Mouse (Mus musculus): Measurements from ENCODE around the gene Stk32c. TPM values are rescaled to one million over a fixed set of nuclear protein-coding genes. Genes with fewer than 3 reads are reported as not detected.

Gene Stk32c
- polyA plus RNA-seq, 1 experiment from 2014 or later, result not detected

GRCm38 (mm10) chr7:139156341-139157058 is 56.6 kb downstream of the Stk32c start:
- WGBS (ENCODE audit: insufficient replicate concordance), result 56% methylated on average over 10 of the region's 10 CpGs
- 0 out of 2 replicates have a peak, but pooled peaks have one; percentile 49 for ATAC-seq
- Histone ChIP-seq H3K4me1 (0 out of 2 replicates have a peak, but pooled peaks cover under 1% of the 10 kb centered on the region), H3K4me3 (no peak overlapping the region), H3K27me3 (replicated peaks) (peaks cover 11% of the 10 kb centered on the region; the same call in 1 of the 2 replicates), H3K9me3 (replicated peaks) (no peaks in the 10 kb centered on the region), H3K4me2 (no peak overlapping the region), H3K36me3 (no peaks in the 10 kb centered on the region), H3K27ac (no peak overlapping the region), H3K9ac (no peak overlapping the region)

DNA sequence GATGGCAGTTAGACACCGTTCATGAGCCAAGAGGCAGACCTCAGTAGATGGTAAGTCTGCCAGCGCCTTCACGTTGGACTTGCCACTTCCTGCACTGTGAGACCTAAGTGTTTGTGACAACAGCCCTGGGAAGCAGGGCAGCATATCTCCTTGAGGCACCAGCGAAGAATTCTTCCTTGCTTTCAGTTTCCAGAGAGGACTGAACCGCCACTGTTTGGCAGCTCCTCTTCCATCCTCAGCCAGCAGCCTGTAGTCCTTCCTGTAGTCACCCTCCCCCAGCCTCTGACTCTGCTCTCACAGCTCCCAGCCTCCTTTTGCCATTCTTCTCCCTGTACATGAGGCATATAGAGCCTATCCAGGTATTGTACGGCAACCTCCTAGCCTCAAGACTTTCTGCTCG is 60.2 kb downstream of the Stk32c start:
- no peaks in the 10 kb centered on the region for H3K9me3 ChIP-seq (replicated peaks)
- H3K27ac ChIP-seq, result no peak overlapping the region
- H3K27me3 ChIP-seq (replicated peaks), result peaks cover 15% of the 10 kb centered on the region
- H3K4me2 ChIP-seq, result no peak overlapping the region
- no peaks in the 10 kb centered on the region for H3K36me3 ChIP-seq
- no peak overlapping the region for H3K9ac ChIP-seq
- ATAC-seq, result no peak
- WGBS (ENCODE audit: insufficient replicate concordance), result 42% methylated on average over 7 of the region's 7 CpGs
- no peak overlapping the region for H3K4me3 ChIP-seq
- peaks cover 8% of the 10 kb centered on the region; the same call in 1 of the 2 replicates for H3K4me1 ChIP-seq

DNA sequence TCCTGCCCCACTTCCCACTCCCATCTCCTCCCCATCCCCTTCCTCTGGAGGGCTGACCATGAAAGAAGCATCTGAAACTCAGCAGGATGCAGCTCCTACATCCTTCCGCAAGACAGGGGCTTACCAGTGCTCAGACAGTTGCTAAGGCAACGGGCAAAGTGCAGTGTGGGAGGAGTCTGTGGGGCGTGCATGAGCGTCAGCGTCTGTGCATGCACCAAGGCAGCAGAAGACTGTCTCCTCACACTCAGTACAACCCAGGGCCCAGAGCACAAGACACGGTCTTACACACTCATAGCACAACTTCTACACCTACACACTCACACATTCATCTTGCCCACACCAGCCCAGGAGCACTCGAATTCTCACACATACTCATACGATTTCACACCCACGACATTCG is 62.0 kb downstream of the Stk32c start:
- Histone ChIP-seq H3K27ac (no peak overlapping the region), H3K4me3 (no peak overlapping the region), H3K4me1 (peaks cover 18% of the 10 kb centered on the region), H3K4me2 (no peak overlapping the region), H3K9me3 (replicated peaks) (no peaks in the 10 kb centered on the region), H3K9ac (no peak overlapping the region), H3K27me3 (replicated peaks) (peaks cover 15% of the 10 kb centered on the region), H3K36me3 (no peaks in the 10 kb centered on the region)
- WGBS (ENCODE audit: insufficient replicate concordance), result 36% methylated on average over 10 of the region's 10 CpGs
- ATAC-seq, result peak; percentile 44; the same call in 1 of the 2 replicates

GRCm38 (mm10) chr7:139149373-139149772 is 63.7 kb downstream of the Stk32c start:
- ATAC-seq, result no peak
- 23% methylated on average over 6 of the region's 7 CpGs for WGBS (ENCODE audit: insufficient replicate concordance)

DNA sequence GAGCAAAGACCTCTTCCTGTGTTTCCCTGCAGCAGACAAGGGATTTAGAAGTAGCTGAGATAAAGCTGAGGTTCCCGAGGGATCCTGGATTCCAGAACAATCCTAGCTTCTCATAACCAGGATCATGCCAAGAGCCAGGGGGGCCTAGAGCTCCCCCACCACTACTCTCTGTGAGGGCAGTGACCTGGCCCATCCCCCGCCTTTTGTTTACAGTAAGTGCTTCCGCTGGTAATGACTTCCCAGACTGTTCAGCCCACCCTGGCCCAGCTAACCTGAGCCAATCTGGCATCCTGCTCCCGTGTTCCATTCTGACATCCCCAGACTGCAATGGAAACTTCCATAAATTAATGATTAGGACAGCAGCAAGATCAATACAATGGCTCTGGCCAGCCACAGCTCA is 65.7 kb downstream of the Stk32c start:
- ATAC-seq, result no peak
- WGBS (ENCODE audit: insufficient replicate concordance), result 35% methylated on average over 4 of the region's 4 CpGs
- Histone ChIP-seq H3K9ac (no peak overlapping the region), H3K36me3 (no peaks in the 10 kb centered on the region), H3K4me3 (no peak overlapping the region), H3K9me3 (replicated peaks) (no peaks in the 10 kb centered on the region), H3K4me1 (peaks cover 18% of the 10 kb centered on the region), H3K27ac (no peak overlapping the region), H3K4me2 (no peak overlapping the region), H3K27me3 (replicated peaks) (peaks cover 7% of the 10 kb centered on the region; the same call in 1 of the 2 replicates)

More at GRCm38 (mm10) chr7:139149373-139149772, 63.7 kb downstream of the Stk32c start:
- Histone ChIP-seq H3K27me3 (replicated peaks) (peaks cover 15% of the 10 kb centered on the region), H3K9ac (no peak overlapping the region), H3K4me3 (no peak overlapping the region), H3K9me3 (replicated peaks) (no peaks in the 10 kb centered on the region), H3K4me1 (peaks cover 18% of the 10 kb centered on the region), H3K27ac (no peak overlapping the region), H3K36me3 (no peaks in the 10 kb centered on the region), H3K4me2 (no peak overlapping the region)

- no peak overlapping the region for H3K4me3 ChIP-seq
- no peaks in the 10 kb centered on the region for H3K36me3 ChIP-seq
- ATAC-seq, result no peak
- H3K27me3 ChIP-seq (replicated peaks), result 0 out of 2 replicates have a peak, but pooled peaks cover 7% of the 10 kb centered on the region
- no peak overlapping the region for H3K4me2 ChIP-seq
- whole genome bisulfite sequencing (ENCODE audit: insufficient replicate concordance), result 27% methylated on average over 7 of the region's 7 CpGs
- no peak overlapping the region for H3K27ac ChIP-seq
- no peak overlapping the region for H3K9ac ChIP-seq
- H3K9me3 ChIP-seq (replicated peaks), result no peaks in the 10 kb centered on the region
- peaks cover 12% of the 10 kb centered on the region for H3K4me1 ChIP-seq
Measured at GRCm38 (mm10) chr7:139145891-139146290, 67.2 kb downstream of the Stk32c start.

GRCm38 (mm10) chr7:139143785-139144184 is 69.3 kb downstream of the Stk32c start:
- peaks cover 11% of the 10 kb centered on the region for H3K4me1 ChIP-seq
- no peak overlapping the region for H3K9ac ChIP-seq
- no peak overlapping the region for H3K4me2 ChIP-seq
- ATAC-seq, result no peak
- no peaks in the 10 kb centered on the region for H3K9me3 ChIP-seq (replicated peaks)
- H3K36me3 ChIP-seq, result no peaks in the 10 kb centered on the region
- no peak overlapping the region for H3K4me3 ChIP-seq
- H3K27ac ChIP-seq, result no peak overlapping the region
- 23% methylated on average over 1 of the region's 1 CpGs for WGBS (ENCODE audit: insufficient replicate concordance)
- H3K27me3 ChIP-seq (replicated peaks), result no peaks in the 10 kb centered on the region

- H3K9ac ChIP-seq, result no peak overlapping the region
- no peaks in the 10 kb centered on the region for H3K4me1 ChIP-seq
- no peak overlapping the region for H3K4me3 ChIP-seq
- H3K4me2 ChIP-seq, result no peak overlapping the region
- H3K36me3 ChIP-seq, result no peaks in the 10 kb centered on the region
- no peak for ATAC-seq
- WGBS (ENCODE audit: insufficient replicate concordance), result 41% methylated on average over 11 of the region's 11 CpGs
- H3K9me3 ChIP-seq (replicated peaks), result no peaks in the 10 kb centered on the region
- H3K27me3 ChIP-seq (replicated peaks), result no peaks in the 10 kb centered on the region
- no peak overlapping the region for H3K27ac ChIP-seq
Measured at GRCm38 (mm10) chr7:139139921-139140461, 73.1 kb downstream of the Stk32c start.

GRCm38 (mm10) chr7:139136906-139137491 is 76.1 kb downstream of the Stk32c start:
- Histone ChIP-seq H3K27ac (no peak overlapping the region), H3K4me2 (no peak overlapping the region), H3K4me3 (no peak overlapping the region), H3K27me3 (replicated peaks) (no peaks in the 10 kb centered on the region), H3K9ac (no peak overlapping the region), H3K36me3 (no peaks in the 10 kb centered on the region), H3K9me3 (replicated peaks) (no peaks in the 10 kb centered on the region), H3K4me1 (no peaks in the 10 kb centered on the region)
- 48% methylated on average over 5 of the region's 5 CpGs for WGBS (ENCODE audit: insufficient replicate concordance)
- ATAC-seq, result no peak

DNA sequence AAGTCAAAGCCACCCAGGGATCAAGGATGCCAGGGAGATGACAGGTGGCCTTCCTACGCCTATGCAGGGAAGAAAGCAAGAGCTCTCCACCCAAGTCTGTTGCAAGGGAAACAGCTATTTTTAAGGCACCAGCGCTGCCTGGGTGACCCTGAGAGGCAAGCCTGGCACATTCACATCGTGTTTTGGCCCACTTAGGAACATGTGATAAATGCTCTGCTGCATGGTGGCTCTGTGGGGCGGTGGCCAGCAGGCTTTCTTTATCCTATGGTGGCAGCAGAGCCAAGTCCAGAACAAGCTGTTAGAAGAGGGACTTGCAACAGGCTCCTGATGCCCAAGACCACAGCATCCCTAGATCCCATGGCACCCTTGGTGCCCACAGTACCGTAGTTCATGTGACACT is 77.9 kb downstream of the Stk32c start:
- H3K9ac ChIP-seq, result no peak overlapping the region
- ATAC-seq, result no peak
- H3K36me3 ChIP-seq, result no peaks in the 10 kb centered on the region
- H3K27ac ChIP-seq, result no peak overlapping the region
- H3K27me3 ChIP-seq (replicated peaks), result no peaks in the 10 kb centered on the region
- H3K4me2 ChIP-seq, result no peak overlapping the region
- WGBS (ENCODE audit: insufficient replicate concordance), result 50% methylated on average over 5 of the region's 5 CpGs
- no peaks in the 10 kb centered on the region for H3K9me3 ChIP-seq (replicated peaks)
- no peaks in the 10 kb centered on the region for H3K4me1 ChIP-seq
- no peak overlapping the region for H3K4me3 ChIP-seq

DNA sequence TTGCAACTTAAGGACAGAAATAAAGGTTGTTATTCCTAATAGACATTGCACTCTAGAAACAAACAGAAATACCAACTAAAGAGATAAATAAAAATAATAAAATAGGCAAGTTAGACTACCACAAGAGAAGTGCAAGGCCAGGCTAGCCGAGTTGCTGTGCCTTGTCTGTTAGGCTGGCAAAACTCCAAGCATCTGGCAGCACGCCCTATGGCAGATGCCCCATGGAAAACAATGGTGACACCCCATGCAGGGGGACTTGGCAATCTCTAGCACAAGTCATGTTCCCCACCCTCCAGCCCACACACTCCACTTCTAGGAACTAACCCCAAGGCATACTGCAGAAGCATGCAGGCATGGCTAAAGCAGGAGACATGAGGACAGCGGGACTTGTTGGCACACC is 79.7 kb downstream of the Stk32c start:
- no peak overlapping the region for H3K9ac ChIP-seq
- H3K27ac ChIP-seq, result no peak overlapping the region
- 74% methylated on average over 3 of the region's 3 CpGs for WGBS (ENCODE audit: insufficient replicate concordance)
- no peaks in the 10 kb centered on the region for H3K9me3 ChIP-seq (replicated peaks)
- H3K4me2 ChIP-seq, result no peak overlapping the region
- H3K36me3 ChIP-seq, result no peaks in the 10 kb centered on the region
- H3K27me3 ChIP-seq (replicated peaks), result no peaks in the 10 kb centered on the region
- no peak for ATAC-seq
- H3K4me1 ChIP-seq, result no peaks in the 10 kb centered on the region
- H3K4me3 ChIP-seq, result no peak overlapping the region

GRCm38 (mm10) chr7:139131538-139131937 is 81.6 kb downstream of the Stk32c start:
- 34% methylated on average over 8 of the region's 8 CpGs for WGBS (ENCODE audit: insufficient replicate concordance)
- Histone ChIP-seq H3K4me3 (no peak overlapping the region), H3K27me3 (replicated peaks) (no peaks in the 10 kb centered on the region), H3K4me1 (no peaks in the 10 kb centered on the region), H3K9me3 (replicated peaks) (no peaks in the 10 kb centered on the region), H3K4me2 (no peak overlapping the region), H3K9ac (no peak overlapping the region), H3K36me3 (no peaks in the 10 kb centered on the region), H3K27ac (no peak overlapping the region)
- ATAC-seq, result no peak
